In the genomic region with DNA sequence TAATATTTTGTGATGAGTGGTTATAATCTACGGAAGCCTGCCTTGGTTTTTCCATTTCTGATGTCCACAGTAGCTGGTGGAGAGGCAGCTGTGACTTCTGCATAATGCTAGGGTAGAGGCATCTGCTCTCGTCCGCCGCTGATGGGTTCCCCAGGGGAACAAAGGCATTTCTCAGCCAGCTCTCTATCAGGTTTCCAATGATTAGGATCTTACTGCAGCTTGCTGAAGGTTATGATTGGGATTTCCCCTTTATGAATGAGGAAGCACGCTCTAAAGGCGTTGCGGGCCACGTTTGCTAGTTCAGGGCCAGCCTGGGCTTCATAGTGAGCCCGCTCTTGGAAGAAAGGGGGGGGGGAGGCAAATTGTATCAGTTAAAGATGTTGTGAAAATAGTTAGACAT, we compare ENCODE assay signal across 9 mouse cellular contexts. TPM values are rescaled to one million over a fixed set of nuclear protein-coding genes. Genes with fewer than 3 reads are reported as not detected.
DNase-seq lines count a peak whose midpoint lies in the region; ATAC-seq and TF ChIP-seq lines count a peak whose summit lies in the region.
"Had no signal": no experiment of that assay in that cellular context is flagged by ENCODE, and none has a peak within 500 bp of the region (broad histone marks: within the 10 kb centered on the region; RNA-seq: fewer than 3 reads in every experiment).

No protein-coding gene starts in this region.

- H3K4me1 ChIP-seq in heart, embryonic 10.5 days, result peaks cover 23% of the 10 kb centered on the region
- peaks cover 72% of the 10 kb centered on the region for H3K4me1 ChIP-seq in E14TG2a.4 (replicated peaks; ENCODE audit: low read depth, low read length)
- peaks cover 41% of the 10 kb centered on the region for H3K4me1 ChIP-seq in midbrain, embryonic 10.5 days
- H3K4me1 ChIP-seq in lung, adult 2 months (ENCODE audit: control insufficient read depth, insufficient read depth, low read length), result peaks cover 12% of the 10 kb centered on the region

- ATAC-seq in granulocyte monocyte progenitor cell, adult 5-6 weeks (replicated peaks; ENCODE audit: poor library complexity, severe bottlenecking), result peak; percentile 45

- no peak for TF ChIP-seq CTCF in E14TG2a.4 (conservative IDR thresholded peaks at IDR 0.05; ENCODE audit: low read length)
- no peak for TF ChIP-seq CTCF in lung, adult 2 months (IDR thresholded peaks at IDR 0.05; ENCODE audit: insufficient read depth, low read length)

- DNase-seq in heart, embryonic 10.5 days (ENCODE audit: low spot score), result no peak
- DNase-seq in heart, postnatal 10 days, result no peak
- DNase-seq in midbrain, embryonic 10.5 days (ENCODE audit: low spot score), result no peak
- no peak for DNase-seq in left cerebral cortex, postnatal 10 days (ENCODE audit: extremely low spot score in 1 of 2, low spot score in 2 of 2)
- no peak for DNase-seq in lung, adult 2 months
- no peak for DNase-seq in thymus, postnatal 14 days
- DNase-seq: kidney, adult 18-20 months had no signal

- H3K4me3 ChIP-seq in heart, embryonic 10.5 days, result peak overlapping the region; percentile 22; the same call in 1 of the 2 replicates
- H3K4me3 ChIP-seq in E14TG2a.4 (replicated peaks; ENCODE audit: low read length), result peak overlapping the region; percentile 96
- peak overlapping the region; percentile 93 for H3K4me3 ChIP-seq in midbrain, embryonic 10.5 days
- no peak overlapping the region for H3K4me3 ChIP-seq in lung, adult 2 months (replicated peaks; ENCODE audit: extremely low read depth, low read depth, low read length)

- WGBS in heart, embryonic 10.5 days, result 73% methylated on average over 9 of the region's 9 CpGs
- 80% methylated on average over 9 of the region's 9 CpGs for WGBS in midbrain, embryonic 10.5 days
- WGBS in lung, adult 2 months, result 54% methylated on average over 9 of the region's 9 CpGs

- H3K36me3 ChIP-seq in heart, embryonic 10.5 days, result peaks cover 25% of the 10 kb centered on the region
- H3K36me3 ChIP-seq in E14TG2a.4 (ENCODE audit: insufficient read depth, low read length), result peaks cover 48% of the 10 kb centered on the region
- peaks cover 35% of the 10 kb centered on the region for H3K36me3 ChIP-seq in midbrain, embryonic 10.5 days

- TF ChIP-seq POLR2A in lung, adult 2 months (IDR thresholded peaks at IDR 0.05; ENCODE audit: borderline replicate concordance, extremely low read depth, low read depth, low read length), result no peak

- H3K9me3 ChIP-seq in heart, embryonic 10.5 days, result no peaks in the 10 kb centered on the region
- no peaks in the 10 kb centered on the region for H3K9me3 ChIP-seq in E14TG2a.4 (ENCODE audit: low read length)
- no peaks in the 10 kb centered on the region for H3K9me3 ChIP-seq in midbrain, embryonic 10.5 days (replicated peaks)

- intact Hi-C loops in heart, postnatal 10 days (cut with DNase I), result loop anchor here (10.0 kb wide), 2 partner anchors 1212 to 1982 kb away; a partner anchor contains a TSS
- intact Hi-C loops in left cerebral cortex, postnatal 10 days (cut with DNase I), result no loop called here

- no peaks in the 10 kb centered on the region for H3K27me3 ChIP-seq in heart, embryonic 10.5 days (ENCODE audit: insufficient read depth, poor library complexity, severe bottlenecking)
- no peaks in the 10 kb centered on the region for H3K27me3 ChIP-seq in E14TG2a.4 (ENCODE audit: insufficient read depth, low read length)
- no peaks in the 10 kb centered on the region for H3K27me3 ChIP-seq in midbrain, embryonic 10.5 days (ENCODE audit: low read depth, poor library complexity, severe bottlenecking)

- H3K27ac ChIP-seq in heart, embryonic 10.5 days, result no peak overlapping the region
- H3K27ac ChIP-seq in midbrain, embryonic 10.5 days (replicated peaks), result no peak overlapping the region

RNA-seq across cellular contexts. Expression of a gene that starts 3.0 kb away (rescaled TPM):
- polyA plus RNA-seq in heart, embryonic 10.5 days (2016; fragmentation: Nextera tagmentation; extraction: Ambion mirVana), result 14.2 and 17.8 TPM in 2 replicates
- 10 to 100 TPM; 15.0 to 15.1 TPM for total RNA-seq in heart, postnatal 10 days (2021)
- 29.0 and 31.4 TPM in 2 replicates for total RNA-seq in granulocyte monocyte progenitor cell, adult 5-6 weeks (2014; fragmentation: Nextera tagmentation)
- total RNA-seq in granulocyte monocyte progenitor cell, adult 5-6 weeks (2017), result 4.5 and 7.1 TPM in 2 replicates
- 22.1 and 23.0 TPM in 2 replicates for polyA plus RNA-seq in midbrain, embryonic 10.5 days (2016; fragmentation: Nextera tagmentation; extraction: Ambion mirVana)
- 10 to 100 TPM; 22.1 to 24.6 TPM for total RNA-seq in left cerebral cortex, postnatal 10 days (2021)
- 24.2 and 25.2 TPM in 2 replicates for polyA plus RNA-seq in lung, adult 2 months (2012; rRNA removed)

RNA-seq across cellular contexts. Expression of a gene that starts 3.3 kb away (rescaled TPM):
- 8.4 and 9.4 TPM in 2 replicates for polyA plus RNA-seq in heart, embryonic 10.5 days (2016; fragmentation: Nextera tagmentation; extraction: Ambion mirVana)
- total RNA-seq in heart, postnatal 10 days (2021), result 1 to 10 TPM; 7.6 to 7.9 TPM
- 7.9 and 10.1 TPM in 2 replicates for total RNA-seq in granulocyte monocyte progenitor cell, adult 5-6 weeks (2014; fragmentation: Nextera tagmentation)
- total RNA-seq in granulocyte monocyte progenitor cell, adult 5-6 weeks (2017), result 9.1 and 9.2 TPM in 2 replicates
- 11.4 and 12.0 TPM in 2 replicates for polyA plus RNA-seq in midbrain, embryonic 10.5 days (2016; fragmentation: Nextera tagmentation; extraction: Ambion mirVana)
- 10 to 100 TPM in 1 of 2 experiments, 1 to 10 TPM in 1; 9.9 to 10.5 TPM for total RNA-seq in left cerebral cortex, postnatal 10 days (2021)
- polyA plus RNA-seq in lung, adult 2 months (2012; rRNA removed), result 8.1 and 13.1 TPM in 2 replicates

RNA-seq across cellular contexts. Expression of a gene that starts 22.0 kb away (rescaled TPM):
- polyA plus RNA-seq in heart, embryonic 10.5 days (2016; fragmentation: Nextera tagmentation; extraction: Ambion mirVana), result 0.10 TPM in 1 of 2 replicates, not detected in the other
- not detected for total RNA-seq in heart, postnatal 10 days (2021)
- total RNA-seq in granulocyte monocyte progenitor cell, adult 5-6 weeks (2014; fragmentation: Nextera tagmentation), result not detected in 2 replicates
- total RNA-seq in granulocyte monocyte progenitor cell, adult 5-6 weeks (2017), result not detected in 2 replicates
- polyA plus RNA-seq in midbrain, embryonic 10.5 days (2016; fragmentation: Nextera tagmentation; extraction: Ambion mirVana), result not detected in 2 replicates
- under 1 TPM in 1 of 2 experiments, not detected in 1; 0.26 TPM for total RNA-seq in left cerebral cortex, postnatal 10 days (2021)
- 0.06 TPM in 1 of 2 replicates, not detected in the other for polyA plus RNA-seq in lung, adult 2 months (2012; rRNA removed)
